Mouse (Mus musculus) kidney, adult 9 months (tissue): ENCODE data around the gene Myom3.

ENCODE experiments used
- DNase-seq: peaks from one replicate; pipeline ENCODE4 v3.0.0; 2022

The Myom3 gene

GRCm38 (mm10) chr4:135761569-135761968 is 2.1 kb downstream of the Myom3 start:
- DNase-seq: peak; percentile 86

GRCm38 (mm10) chr4:135762251-135762906 is 2.9 kb downstream of the Myom3 start:
- DNase-seq: peak; percentile 88

GRCm38 (mm10) chr4:135764700-135765099 is 5.2 kb downstream of the Myom3 start:
- DNase-seq: no peak

- DNase-seq: no peak
Measured at GRCm38 (mm10) chr4:135765707-135766106, 6.2 kb downstream of the Myom3 start.

GRCm38 (mm10) chr4:135766976-135767375 is 7.5 kb downstream of the Myom3 start:
- DNase-seq: peak; percentile 79

- DNase-seq: peak; percentile 54
Measured at GRCm38 (mm10) chr4:135768572-135769526, 9.3 kb downstream of the Myom3 start.

- DNase-seq: no peak
Measured at GRCm38 (mm10) chr4:135770611-135771305, 11.2 kb downstream of the Myom3 start.

GRCm38 (mm10) chr4:135771592-135771991 is 12.1 kb downstream of the Myom3 start:
- no peak for DNase-seq

- no peak for DNase-seq
Measured at GRCm38 (mm10) chr4:135772671-135773070, 13.2 kb downstream of the Myom3 start.

GRCm38 (mm10) chr4:135774496-135774895 is 15.0 kb downstream of the Myom3 start:
- no peak for DNase-seq

- DNase-seq: no peak
Measured at GRCm38 (mm10) chr4:135776850-135777249, 17.3 kb downstream of the Myom3 start.

- no peak for DNase-seq
Measured at GRCm38 (mm10) chr4:135779661-135780060, 20.1 kb downstream of the Myom3 start.

- no peak for DNase-seq
Measured at GRCm38 (mm10) chr4:135780255-135780654, 20.7 kb downstream of the Myom3 start.

- DNase-seq: no peak
Measured at GRCm38 (mm10) chr4:135781304-135781703, 21.8 kb downstream of the Myom3 start.

- DNase-seq: peak; percentile 56
Measured at GRCm38 (mm10) chr4:135786581-135786980, 27.1 kb downstream of the Myom3 start.

GRCm38 (mm10) chr4:135787271-135787670 is 27.8 kb downstream of the Myom3 start:
- peak; percentile 61 for DNase-seq

GRCm38 (mm10) chr4:135789135-135789534 is 29.6 kb downstream of the Myom3 start:
- DNase-seq: no peak

- DNase-seq: no peak
Measured at GRCm38 (mm10) chr4:135792821-135793220, 33.3 kb downstream of the Myom3 start.

GRCm38 (mm10) chr4:135797931-135798330 is 38.4 kb downstream of the Myom3 start:
- no peak for DNase-seq

GRCm38 (mm10) chr4:135801543-135801942 is 42.0 kb downstream of the Myom3 start:
- DNase-seq: peak; percentile 98

GRCm38 (mm10) chr4:135803299-135803698 is 43.8 kb downstream of the Myom3 start:
- DNase-seq: peak; percentile 44

GRCm38 (mm10) chr4:135804169-135804568 is 44.7 kb downstream of the Myom3 start:
- no peak for DNase-seq

GRCm38 (mm10) chr4:135814896-135815295 is 55.4 kb downstream of the Myom3 start:
- no peak for DNase-seq
